Mouse (Mus musculus) cortical plate, adult 2 months (tissue): ENCODE data around the gene Zfp422.

Experiments
- CTCF ChIP-seq: fragments of 200-500 bp; IDR thresholded peaks from 2 replicates; pipeline ENCODE4 v1.5.1; 2011; ENCODE audit warnings: mild to moderate bottlenecking, control low read depth, low read length; ENCODE audit not compliant: insufficient read depth; ENCODE audit errors: extremely low read depth
- POLR2A ChIP-seq: fragments of 200-500 bp; IDR thresholded peaks from 2 replicates; pipeline ENCODE4 v1.6.1; 2011; ENCODE audit warnings: mild to moderate bottlenecking, low read length, control low read depth; ENCODE audit not compliant: insufficient read depth; ENCODE audit errors: extremely low read depth

DNA sequence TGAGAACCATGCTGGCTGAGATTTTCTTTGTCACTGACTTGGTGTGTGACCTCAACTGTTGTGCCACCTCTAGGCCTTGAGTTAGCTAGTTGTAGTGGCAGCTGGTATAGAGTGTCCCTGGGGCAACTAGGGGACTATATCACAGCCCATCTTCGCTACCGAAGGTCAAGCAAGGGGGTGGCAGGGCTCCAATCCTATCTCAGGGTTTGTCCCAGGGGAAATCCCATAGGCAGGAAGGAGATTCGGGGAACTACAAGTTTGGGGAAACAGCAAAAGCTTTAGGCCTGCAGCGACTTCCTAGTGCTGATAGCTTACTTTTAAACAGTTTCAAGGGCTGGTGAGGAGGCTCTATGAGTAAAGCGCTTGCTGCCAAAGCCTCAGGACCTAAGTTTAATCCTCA is 43.5 kb upstream of the Zfp422 start:
- TF ChIP-seq POLR2A, result no peak
- TF ChIP-seq CTCF, result no peak
